Mouse (Mus musculus): ENCODE data around the gene Zbtb3. TPM values are rescaled to one million over a fixed set of nuclear protein-coding genes. Genes with fewer than 3 reads are reported as not detected.
A peak's percentile ranks its signal among the peaks of the same experiment; 100 is the strongest.

Zbtb3 gene
- 1 to 10 TPM; 4.9 to 7.3 (median 5.8) TPM for total RNA-seq (2022)

DNA sequence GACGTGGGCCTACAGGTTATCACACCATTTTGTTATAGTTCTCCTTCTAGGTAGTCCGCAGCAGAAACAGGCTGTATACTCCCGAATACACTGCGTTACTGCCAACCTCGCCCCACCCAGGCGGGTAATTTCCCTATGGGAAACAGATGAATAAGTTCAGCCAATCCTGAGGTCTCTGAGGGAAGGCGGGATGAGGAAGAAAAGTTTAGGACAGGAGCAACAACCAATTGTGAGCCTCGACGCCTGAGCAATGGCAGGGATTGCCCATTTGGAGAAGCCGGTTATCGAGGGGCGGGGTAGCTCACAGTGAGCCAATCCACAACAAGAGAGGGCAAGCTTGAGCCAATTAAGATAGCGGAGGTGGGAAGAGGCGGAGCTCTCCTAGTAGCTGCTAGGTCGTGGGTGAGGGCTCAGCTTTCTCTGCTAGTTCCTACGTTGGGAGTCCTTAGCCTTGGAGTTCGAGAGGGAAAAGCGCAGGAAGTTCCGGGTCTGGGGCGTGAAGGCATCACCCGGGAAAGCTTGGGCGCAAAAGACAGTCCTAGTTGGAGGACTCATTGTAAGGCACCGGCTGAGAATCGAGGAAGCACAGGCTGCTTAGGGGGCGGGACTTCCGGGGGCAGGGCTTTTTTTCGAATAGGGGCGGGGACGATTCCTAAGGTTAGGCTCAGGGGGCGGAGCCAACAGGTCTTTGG is at the start of gene Zbtb3:
Zbtb3 (plus strand) TSS at position 426 of the 692 bp plus-strand sequence.
- DNase-seq (ENCODE audit: low spot score in 2 of 2) = peak; percentile 86 to 98

DNA sequence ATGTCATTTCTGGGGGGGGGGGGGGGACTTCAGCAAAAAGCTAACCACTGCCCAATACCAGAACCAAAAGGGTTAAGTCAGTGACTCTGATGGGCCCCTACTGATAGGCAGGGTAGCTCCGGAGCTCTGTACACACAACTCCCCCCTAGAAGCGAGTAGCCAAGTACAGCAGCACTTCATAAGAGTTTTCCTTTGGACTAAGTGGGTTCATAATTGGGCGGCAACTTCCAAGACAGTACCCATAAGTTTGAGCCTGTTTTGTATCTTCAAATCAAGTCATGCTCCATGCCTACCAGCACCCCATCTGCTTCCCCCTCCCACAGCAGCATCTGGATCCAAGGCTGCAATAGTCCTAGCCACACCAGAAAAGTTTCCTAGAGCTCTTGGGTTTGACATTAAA is 46.7 kb upstream of the Zbtb3 start:
- no peak for DNase-seq (ENCODE audit: low spot score in 2 of 2)

DNA sequence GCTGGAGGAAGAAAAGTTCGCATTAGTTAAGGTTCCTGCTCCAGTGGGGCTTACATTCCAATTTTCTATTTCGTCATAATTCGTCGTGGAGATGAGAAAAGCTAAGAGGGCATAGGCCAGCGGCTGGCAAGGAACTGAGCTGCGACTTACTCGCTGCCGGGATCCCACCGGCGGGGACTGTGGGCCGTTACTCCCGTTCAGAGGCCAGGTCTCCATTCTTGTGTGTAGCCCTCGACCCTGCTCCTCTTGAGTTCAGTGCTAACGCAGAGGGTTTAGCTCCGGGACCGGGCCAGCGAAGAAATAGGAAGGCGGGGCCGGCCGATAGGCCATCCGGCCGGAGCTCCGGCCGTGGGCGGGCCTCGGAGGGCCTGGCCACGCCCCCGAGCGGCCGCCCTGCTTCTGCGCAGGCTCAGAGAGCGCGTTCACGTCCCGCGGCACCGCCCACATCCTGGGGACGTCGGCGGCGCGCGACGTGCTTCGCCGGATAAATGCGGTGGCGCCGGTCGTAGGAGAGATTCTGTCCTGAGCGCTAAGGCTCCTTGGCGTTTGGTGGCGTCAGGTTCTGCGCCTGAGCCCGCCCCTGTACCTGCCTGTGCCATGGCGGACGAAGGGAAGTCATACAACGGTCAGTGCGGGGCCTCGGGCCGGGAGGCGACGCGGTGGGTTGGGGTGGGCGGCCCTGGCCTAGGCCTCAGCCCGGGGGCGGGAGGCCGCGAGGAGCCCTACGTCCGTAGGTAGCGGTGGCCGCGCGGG is 45.5 kb upstream of the Zbtb3 start, which contains the start of gene Nxf1:
Nxf1 (plus strand) TSS at position 439 of the 753 bp plus-strand sequence.
- peak; percentile 81 to 93 for DNase-seq (ENCODE audit: low spot score in 2 of 2)

DNA sequence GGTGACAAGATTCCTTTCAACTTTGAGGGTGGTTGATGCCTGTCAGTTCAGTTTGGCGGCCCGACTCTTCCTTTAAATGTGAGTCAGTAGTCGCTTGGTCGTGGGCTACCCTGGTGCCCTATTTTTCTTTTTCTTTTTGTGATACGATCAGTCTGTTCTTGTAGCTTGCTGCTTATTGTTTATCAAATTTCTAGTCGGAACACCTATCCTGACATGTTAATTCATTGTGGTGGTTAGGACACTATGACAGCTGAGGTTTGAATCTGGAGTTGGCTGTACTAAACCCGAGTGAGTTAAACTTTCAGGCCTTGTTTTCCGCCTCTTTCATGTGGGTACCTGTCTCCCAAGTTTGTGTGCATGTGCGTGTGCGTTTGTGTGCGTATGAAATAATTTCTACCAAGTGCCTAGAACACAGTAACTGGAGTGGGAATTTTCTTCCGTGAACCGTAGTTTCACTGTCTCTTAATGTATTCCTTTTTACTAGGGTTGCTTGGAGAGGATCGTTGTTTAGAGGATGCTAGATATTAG is 44.8 kb upstream of the Zbtb3 start:
- no peak for DNase-seq (ENCODE audit: low spot score in 2 of 2)

DNA sequence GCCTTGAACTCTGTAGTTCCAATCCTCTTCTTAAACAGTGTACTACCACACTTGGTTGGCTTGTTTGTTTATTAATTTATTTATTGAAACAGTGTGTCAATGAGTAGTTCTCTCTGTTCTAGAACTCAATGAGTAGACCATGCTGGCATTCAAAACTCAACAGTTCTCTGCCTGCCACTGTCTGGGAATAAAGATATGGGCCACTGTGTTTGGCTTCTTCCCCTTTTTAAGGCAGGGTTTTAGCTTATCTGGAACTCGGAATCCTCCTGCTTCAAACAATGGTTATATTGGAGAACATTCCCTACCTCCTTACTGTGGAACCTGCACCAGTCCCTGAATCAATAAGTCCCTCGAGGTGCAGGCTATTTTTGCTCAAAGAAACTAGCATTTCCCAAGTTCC is 43.5 kb upstream of the Zbtb3 start:
- DNase-seq (ENCODE audit: low spot score in 2 of 2) = no peak

DNA sequence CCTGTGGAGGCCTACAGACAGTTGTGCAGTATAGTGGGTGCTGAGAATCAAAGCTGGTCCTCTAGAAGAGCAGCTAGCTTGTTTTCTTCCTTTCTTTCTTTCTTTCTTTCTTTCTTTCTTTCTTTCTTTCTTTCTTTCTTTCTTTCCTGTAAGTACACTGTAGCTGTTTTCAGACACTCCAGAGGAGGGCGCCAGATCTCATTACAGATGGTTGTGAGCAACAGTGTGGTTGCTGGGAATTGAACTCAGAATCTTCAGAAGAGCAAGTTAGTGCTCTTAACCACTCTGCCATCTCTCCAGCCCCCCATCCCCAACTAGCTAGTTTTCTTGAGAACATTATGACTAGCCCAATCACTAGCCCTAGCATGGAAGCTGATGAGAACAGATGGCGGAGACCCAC is 41.6 kb upstream of the Zbtb3 start:
- no peak for DNase-seq (ENCODE audit: low spot score in 2 of 2)

DNA sequence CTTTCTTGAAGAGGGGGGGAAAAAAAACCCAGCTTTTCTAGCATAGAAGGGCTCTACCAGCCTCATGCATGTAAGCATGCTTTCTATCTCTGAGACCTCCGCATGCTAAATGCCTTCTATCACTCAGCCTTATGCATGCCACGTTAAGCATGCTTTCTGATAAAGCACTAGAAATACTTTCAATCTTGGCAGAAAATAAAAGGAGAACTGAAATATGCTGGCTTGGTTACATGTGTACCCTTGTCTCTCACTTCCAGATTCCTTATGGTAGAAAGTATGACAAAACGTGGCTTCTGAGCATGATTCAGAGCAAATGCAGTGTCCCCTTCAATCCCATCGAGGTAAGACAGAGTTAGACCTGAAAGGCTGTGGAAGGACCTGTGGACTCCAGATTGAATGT is 39.1 kb upstream of the Zbtb3 start:
- DNase-seq (ENCODE audit: low spot score in 2 of 2) = no peak

DNA sequence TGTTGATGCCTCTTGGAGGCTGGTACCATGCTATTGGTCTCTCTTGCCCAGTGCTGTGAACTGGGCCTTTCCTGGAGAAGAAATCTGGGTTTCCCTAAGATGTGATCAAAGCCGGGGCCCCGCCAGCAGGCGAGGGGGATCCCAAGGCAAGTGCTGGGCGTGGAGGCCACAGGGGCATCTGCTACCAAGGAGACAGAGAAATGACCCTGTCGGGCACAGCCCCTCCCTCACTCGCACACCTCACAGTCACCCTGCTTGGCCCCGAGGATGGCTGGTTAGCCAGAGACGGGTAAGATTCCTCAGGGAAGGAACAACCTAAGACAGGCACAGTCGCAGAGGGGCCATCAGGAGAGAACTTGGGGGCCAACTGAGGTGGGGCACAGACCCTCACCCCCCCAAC is 36.8 kb upstream of the Zbtb3 start:
- DNase-seq (ENCODE audit: low spot score in 2 of 2) = no peak

DNA sequence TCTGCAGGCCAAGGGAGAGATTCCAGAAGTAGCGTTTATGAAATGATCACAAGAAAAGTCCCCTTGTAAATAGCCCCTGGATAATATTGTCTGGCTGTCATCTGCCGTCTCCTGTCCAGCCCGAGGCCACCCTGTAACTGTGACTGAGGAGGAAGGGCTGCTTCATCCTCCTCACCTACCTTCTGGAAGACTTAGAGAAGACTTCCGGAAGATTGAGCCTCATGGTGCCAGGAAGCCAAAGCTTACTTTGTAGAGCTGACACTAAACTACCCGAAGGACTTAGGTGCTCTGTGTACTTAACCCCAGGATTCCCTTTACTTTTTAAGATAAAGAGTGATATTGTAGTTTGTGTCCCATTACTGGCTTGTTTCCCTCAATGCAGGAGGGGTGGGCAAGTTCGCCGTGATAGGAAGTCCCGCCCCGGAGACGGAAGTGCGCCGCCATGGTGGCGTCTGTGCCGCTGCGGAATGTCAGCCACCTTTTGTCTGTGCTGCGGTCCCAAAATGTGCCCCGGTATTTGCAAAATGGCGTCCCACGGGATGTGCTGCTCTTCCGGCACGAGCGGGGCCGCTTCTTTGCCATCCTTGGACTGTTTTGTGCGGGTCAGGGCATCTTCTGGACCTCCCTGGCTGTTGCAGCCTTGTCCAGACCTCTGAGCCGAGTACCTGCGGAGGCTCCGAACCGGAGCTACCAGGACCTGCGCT is 31.6 kb upstream of the Zbtb3 start, which contains the start of gene Tmem223:
Tmem223 (plus strand) TSS at position 430 of the 704 bp plus-strand sequence.
- peak; percentile 62 to 70 for DNase-seq (ENCODE audit: low spot score in 2 of 2)

DNA sequence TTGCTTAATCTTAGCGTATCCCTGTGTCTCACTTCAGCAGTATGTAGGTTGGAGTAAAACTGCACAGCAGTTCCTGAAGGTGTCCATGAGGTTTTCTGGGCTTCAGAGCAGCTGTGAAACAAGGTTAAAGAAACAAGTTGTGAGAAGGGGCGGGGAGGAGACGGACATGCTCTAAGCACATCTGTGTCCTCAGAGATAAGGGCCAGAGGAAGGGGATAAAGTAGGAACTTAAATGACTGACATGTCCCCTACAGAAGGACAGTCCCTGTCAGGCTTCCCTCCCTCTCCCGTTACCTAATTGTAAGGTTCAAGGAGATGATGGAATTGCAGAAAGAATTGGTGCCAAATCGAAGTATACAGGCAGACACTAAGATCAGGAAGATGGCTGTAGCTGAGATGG is 29.4 kb upstream of the Zbtb3 start:
- DNase-seq (ENCODE audit: low spot score in 2 of 2) = no peak

DNA sequence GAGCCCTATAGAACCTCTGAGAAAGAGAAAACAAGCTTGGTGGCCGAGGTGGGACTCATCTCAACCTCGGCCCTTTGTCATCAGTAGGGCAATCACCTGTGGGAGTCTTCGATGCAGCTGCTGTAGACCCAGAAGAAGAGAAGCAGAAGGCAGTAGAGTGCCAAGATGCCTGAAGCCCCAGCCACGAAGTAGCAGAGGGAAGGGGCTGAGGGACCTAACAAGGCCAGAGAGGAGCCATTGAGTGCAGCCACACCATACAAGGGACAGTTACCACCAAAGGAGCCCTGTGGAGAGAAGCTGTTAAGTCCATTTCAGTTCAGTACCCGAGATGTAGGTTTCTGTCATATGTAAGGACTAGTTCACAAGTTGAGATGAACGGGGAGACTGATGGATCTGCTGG is 28.9 kb upstream of the Zbtb3 start:
- no peak for DNase-seq (ENCODE audit: low spot score in 2 of 2)

DNA sequence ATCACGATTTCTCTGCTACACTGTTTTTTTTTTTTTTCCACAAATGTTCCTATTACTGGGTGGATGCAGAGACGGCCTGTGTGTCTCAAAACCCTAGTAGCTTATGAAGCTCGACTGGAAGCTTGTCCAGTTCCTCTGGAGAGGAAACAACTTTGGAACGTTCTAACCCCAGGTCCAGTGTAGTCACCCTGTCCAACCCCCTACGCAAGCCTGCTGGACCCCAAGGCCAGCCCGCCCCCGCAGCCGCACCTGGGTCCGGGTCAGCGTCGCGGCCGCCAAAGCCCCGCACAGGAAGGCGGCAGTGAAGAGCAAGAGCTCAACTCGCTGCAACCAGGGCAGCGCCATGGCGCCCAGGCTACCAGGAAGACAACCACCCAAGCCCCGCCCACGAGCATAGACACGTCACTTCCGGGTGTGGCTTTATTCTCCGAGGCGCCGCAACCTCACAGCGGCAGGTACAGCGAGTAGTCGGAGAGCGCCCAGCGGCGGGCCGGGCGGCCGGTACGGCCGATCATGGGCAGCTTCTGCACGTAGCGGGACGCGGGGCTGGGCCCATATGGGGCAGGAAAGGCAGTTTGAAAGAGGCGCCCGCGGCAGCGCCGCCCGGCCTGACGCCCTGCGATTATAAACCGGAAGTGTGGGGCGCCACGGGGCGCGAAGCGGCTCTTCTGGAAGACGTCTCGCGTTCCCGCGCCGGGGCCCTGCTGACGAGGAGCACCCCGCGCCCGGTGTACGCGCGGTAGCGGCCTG is 28.1 kb upstream of the Zbtb3 start, which contains the start of gene Tmem179b:
Tmem179b (minus strand) TSS at position 382 of the 750 bp plus-strand sequence.
- DNase-seq (ENCODE audit: low spot score in 2 of 2) = peak; percentile 94 to 97

DNA sequence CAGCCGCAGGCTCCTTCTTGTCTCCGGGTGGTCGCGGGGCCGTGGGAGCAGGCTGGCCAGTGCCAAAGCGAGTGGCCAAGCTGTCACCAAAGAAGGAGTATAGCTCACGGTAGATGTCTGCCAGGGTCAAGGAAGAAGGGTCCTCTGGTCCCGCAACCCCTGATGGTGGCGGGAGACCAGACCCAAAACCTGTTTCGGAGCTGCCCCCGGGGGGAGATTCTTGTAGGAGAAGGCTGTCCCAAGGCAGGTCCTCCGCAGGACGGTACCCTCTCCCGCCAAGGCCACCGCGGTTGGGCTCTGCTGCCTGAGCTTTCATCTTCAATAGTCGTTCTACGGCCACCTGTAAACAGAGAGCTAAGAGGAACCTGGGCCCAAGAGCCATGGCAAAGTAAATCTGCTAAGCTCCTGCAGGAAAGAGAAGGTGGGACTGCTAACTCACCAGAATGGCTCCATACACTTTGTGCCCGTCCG is 27.4 kb upstream of the Zbtb3 start:
- DNase-seq (ENCODE audit: low spot score in 2 of 2) = no peak

DNA sequence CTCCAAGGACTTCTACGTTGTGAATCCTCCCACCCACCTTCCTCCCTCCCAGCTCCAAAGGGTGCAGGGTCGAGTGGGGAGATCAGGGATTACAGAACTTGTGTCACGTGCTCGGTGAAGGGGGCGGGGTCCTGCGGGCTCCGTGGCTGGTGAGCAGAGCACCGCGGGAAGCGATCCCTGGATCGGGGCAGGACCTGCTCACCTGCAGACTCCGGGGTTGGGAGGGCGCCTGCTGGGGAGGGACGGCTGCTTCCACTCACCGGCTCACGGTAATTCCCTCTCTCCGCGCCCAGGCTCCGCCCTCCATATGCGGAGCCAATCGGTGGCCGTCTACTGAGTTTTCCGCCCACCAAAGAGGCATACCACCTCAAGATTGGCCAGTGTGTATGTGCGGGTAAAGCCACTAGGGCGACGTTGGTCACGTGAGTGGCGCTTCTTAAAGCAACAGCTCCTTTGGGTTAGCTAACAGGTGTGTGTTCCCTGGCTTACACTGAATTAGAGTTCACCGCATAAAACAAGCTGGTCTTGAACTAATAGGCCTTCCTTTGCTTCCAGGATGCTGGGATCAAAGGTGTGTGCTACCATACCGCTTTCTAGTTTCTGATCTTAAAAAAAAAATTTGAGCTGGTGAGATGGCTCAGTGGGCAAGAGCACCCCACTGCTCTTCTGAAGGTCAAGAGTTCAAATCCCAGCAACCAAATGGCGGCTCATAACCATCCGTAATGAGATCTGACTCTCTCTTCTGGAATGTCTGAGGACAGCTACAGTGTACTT is 16.2 kb upstream of the Zbtb3 start, which contains the start of gene Taf6l:
Taf6l (minus strand) TSS at position 410 of the 774 bp plus-strand sequence.
- peak; percentile 81 to 96 for DNase-seq (ENCODE audit: low spot score in 2 of 2)

DNA sequence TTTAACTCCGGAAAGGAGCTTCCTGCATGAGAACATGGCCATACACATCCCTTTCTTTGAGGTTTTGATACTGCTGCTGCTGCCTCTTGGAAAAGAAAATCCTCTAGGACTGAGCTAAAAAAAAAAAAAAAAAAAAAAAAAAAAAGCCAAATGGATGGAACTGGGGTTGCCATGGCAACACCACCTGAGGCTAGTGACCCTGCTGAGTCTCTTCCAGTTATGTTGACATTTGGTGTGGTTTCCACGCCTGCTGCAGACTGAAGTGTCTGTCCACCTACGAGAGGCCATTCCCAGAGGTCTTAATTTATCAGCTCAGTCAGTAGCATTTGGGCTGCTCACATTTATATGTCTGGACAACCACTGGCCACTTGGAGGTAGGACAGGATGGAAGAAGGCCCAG is 13.8 kb upstream of the Zbtb3 start:
- DNase-seq (ENCODE audit: low spot score in 2 of 2) = no peak

DNA sequence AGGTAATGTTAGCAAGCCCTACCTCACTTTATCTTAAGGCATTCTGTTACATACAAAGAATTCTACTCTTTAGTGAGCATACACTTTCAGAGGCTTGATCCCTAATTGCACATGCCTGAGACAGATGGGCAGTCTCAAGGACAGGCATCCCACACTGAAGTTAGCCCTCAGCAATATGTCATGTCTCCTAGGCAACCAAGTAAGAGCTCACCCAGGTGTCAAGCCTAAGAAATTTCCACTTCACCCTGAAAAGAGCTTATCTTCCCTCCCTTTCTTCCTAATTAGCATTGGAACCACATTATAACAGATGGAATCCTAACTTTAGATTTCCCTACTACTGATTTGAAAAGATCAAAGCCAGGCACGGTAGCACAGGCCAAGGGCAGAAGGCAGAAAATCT is 13.2 kb upstream of the Zbtb3 start:
- DNase-seq (ENCODE audit: low spot score in 2 of 2) = no peak

DNA sequence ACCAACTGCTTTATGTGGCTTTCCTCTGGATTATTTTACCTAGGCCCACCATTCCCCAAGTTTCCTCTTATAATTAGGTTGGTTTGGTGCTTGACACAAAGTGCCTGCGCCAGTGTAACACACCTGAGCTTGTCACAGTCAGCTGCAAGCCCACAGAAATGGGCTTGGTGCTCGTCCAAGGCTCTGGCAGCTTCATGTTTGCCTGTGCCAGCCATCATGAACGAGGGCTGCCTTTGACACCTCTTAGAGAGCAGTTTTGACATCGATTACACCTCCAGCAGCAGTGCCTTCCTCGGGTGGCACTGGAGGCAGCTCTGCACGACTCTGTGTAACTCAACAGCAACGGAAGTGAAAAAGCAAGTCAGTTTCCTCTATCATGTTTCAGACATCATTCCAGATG is 12.2 kb upstream of the Zbtb3 start:
- no peak for DNase-seq (ENCODE audit: low spot score in 2 of 2)

DNA sequence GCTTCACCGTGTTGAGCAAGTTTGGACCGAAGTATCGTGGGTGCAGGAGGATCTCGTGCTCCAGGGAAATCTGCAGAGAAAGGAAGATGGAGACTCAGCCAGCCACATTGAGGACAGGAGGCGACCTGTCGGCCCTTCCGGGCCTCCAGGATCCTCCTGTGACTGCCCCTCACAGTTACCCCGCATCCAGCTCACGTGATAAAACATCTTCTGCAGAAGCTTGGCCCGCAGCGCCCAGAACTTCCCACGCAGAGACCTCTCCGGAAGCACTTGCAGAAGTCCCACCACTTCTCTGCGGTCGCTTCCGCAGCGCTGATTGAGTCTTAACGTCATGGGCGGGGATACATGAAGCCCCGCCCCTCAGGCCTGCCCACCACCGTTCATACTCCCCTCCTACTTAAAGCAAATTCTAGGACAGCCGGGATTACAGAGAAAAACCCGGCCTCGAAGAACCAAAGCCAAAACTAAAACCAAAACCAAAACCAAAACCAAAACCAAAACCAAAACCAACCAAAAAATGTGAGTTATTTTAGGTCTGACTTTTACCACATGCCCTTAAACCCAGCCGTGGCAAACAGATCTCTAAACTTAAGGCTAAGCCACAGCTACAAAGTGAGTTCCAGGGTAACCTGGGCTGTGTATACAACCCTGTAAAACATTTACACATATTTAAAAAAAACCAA is 4.0 kb upstream of the Zbtb3 start, which contains the start of gene Polr2g:
Polr2g (minus strand) TSS at position 314 of the 683 bp plus-strand sequence.
- DNase-seq (ENCODE audit: low spot score in 2 of 2) = peak; percentile 68 to 94

DNA sequence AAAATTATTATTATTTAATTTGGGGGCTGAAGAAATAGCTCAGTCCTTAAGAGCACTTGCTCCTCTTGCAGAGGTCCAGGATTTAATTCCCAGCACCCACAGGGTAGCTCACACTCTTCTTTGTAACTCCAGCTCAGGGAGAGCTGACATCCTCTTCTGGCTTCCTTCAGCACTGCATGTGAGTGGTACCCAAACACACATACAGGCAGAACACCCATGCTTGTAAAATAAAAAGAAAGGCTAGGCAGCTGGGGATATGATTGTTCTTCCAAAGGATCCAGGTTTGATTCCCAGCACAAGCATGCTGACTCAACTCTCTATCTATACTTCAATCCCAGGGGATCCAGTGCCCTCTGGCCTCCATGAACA is 3.4 kb upstream of the Zbtb3 start:
- DNase-seq (ENCODE audit: low spot score in 2 of 2) = no peak

Measured in left cerebral cortex, adult 8-10 months (tissue).